Mouse (Mus musculus): Measurements from ENCODE around the gene Dhx9. TPM values are rescaled to one million over a fixed set of nuclear protein-coding genes. Genes with fewer than 3 reads are reported as not detected.

Dhx9 gene
- total RNA-seq, 1 experiment from 2014 or later: 199 TPM

Other genes starting within 250 kb of the Dhx9 start
- 0.67 to 4.7 TPM (median 1.4 TPM) in 3 replicates for gene Lamc1, start 154.9 kb downstream of the Dhx9 start, total RNA-seq (2017)
- 0.64 to 1.1 TPM in 2 of 3 replicates, not detected in the other for gene Shcbp1l, start 62.5 kb downstream of the Dhx9 start, total RNA-seq (2017)
- 1.9 to 6.3 TPM (median 6.0 TPM) in 3 replicates for gene Npl, start 62.4 kb upstream of the Dhx9 start, total RNA-seq (2017)
- gene Rgs8, start 165.4 kb upstream of the Dhx9 start, total RNA-seq (2017): not detected in 3 replicates